Mouse (Mus musculus): ENCODE data around the gene Tmem119. TPM values are rescaled to one million over a fixed set of nuclear protein-coding genes. Genes with fewer than 3 reads are reported as not detected.

Gene Tmem119
- 7.9 and 10.4 TPM in 2 replicates for polyA plus RNA-seq (2015; fragmentation: Nextera tagmentation; extraction: Ambion mirVana)

- H3K27me3 ChIP-seq (replicated peaks; ENCODE audit: control insufficient read depth, insufficient read depth, low read length), result peaks cover 3% of the 10 kb centered on the region; the same call in 1 of the 2 replicates
- ATAC-seq, result peak; percentile 52; the same call in 1 of the 2 replicates
- no peaks in the 10 kb centered on the region for H3K9me3 ChIP-seq (ENCODE audit: control insufficient read depth, low read length)
- peak within 1 kb of the TSS; percentile 12; the same call in 1 of the 2 replicates for H3K4me2 ChIP-seq (ENCODE audit: low read length)
- H3K4me1 ChIP-seq (ENCODE audit: control insufficient read depth, insufficient read depth, low read depth, low read length), result no peaks in the 10 kb centered on the region
- H3K4me3 ChIP-seq (ENCODE audit: low read length), result no peak within 1 kb of the TSS; the same call in 1 of the 2 replicates
- WGBS, result under 1% methylated on average over 11 of the region's 11 CpGs
- H3K27ac ChIP-seq (ENCODE audit: low read depth, low read length), result no peak within 1 kb of the TSS
- H3K9ac ChIP-seq (ENCODE audit: low read depth, low read length), result no peak within 1 kb of the TSS
- H3K36me3 ChIP-seq (ENCODE audit: control insufficient read depth, insufficient read depth, low read length), result no peaks in the 10 kb centered on the region
Measured at GRCm38 (mm10) chr5:113800280-113800679, at the start of gene Tmem119. Gene Tmem119 (minus strand): TSS chr5:113800516.

- H3K4me2 ChIP-seq (ENCODE audit: low read length), result no peak overlapping the region
- H3K9ac ChIP-seq (ENCODE audit: low read depth, low read length), result no peak overlapping the region
- H3K27ac ChIP-seq (ENCODE audit: low read depth, low read length), result no peak overlapping the region
- H3K4me3 ChIP-seq (ENCODE audit: low read length), result no peak overlapping the region
- no peaks in the 10 kb centered on the region for H3K9me3 ChIP-seq (ENCODE audit: control insufficient read depth, low read length)
- no peaks in the 10 kb centered on the region for H3K4me1 ChIP-seq (ENCODE audit: control insufficient read depth, insufficient read depth, low read depth, low read length)
- peaks cover 59% of the 10 kb centered on the region for H3K36me3 ChIP-seq (ENCODE audit: control insufficient read depth, insufficient read depth, low read length)
- no peaks in the 10 kb centered on the region for H3K27me3 ChIP-seq (replicated peaks; ENCODE audit: control insufficient read depth, insufficient read depth, low read length)
- ATAC-seq, result no peak
- 92% methylated on average over 9 of the region's 9 CpGs for WGBS
Measured at GRCm38 (mm10) chr5:113847636-113848035, 47.3 kb upstream of the Tmem119 start.

GRCm38 (mm10) chr5:113846656-113847055 lies 46.3 kb upstream of the Tmem119 start:
- WGBS, result 97% methylated on average over 8 of the region's 8 CpGs
- ATAC-seq, result no peak
- Histone ChIP-seq H3K9ac (ENCODE audit: low read depth, low read length) (no peak overlapping the region), H3K27ac (ENCODE audit: low read depth, low read length) (no peak overlapping the region), H3K36me3 (ENCODE audit: control insufficient read depth, insufficient read depth, low read length) (peaks cover 60% of the 10 kb centered on the region), H3K4me2 (ENCODE audit: low read length) (no peak overlapping the region), H3K4me1 (ENCODE audit: control insufficient read depth, insufficient read depth, low read depth, low read length) (no peaks in the 10 kb centered on the region), H3K4me3 (ENCODE audit: low read length) (no peak overlapping the region), H3K27me3 (replicated peaks; ENCODE audit: control insufficient read depth, insufficient read depth, low read length) (no peaks in the 10 kb centered on the region), H3K9me3 (ENCODE audit: control insufficient read depth, low read length) (no peaks in the 10 kb centered on the region)

DNA sequence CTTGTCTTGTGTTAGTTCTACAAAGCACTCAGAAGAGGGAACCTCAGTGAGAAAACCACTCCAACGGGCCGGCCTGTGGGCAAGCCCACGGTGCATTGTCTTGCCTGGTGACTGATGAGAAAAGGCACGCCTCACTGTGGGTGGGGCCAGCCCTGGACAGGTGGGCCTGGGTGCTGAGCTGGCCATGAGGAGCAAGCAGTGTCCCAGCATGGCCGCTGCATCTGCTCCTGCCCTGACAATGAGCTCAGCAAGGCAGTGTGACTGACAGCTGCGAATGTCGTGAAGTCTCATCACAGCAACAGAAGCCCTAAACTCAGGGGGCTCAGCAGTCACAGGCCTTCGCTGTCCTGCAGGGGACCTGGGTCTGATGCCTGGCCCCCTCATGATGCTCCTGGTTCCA lies 45.3 kb upstream of the Tmem119 start:
- 88% methylated on average over 8 of the region's 8 CpGs for WGBS
- Histone ChIP-seq H3K27me3 (replicated peaks; ENCODE audit: control insufficient read depth, insufficient read depth, low read length) (no peaks in the 10 kb centered on the region), H3K36me3 (ENCODE audit: control insufficient read depth, insufficient read depth, low read length) (peaks cover 54% of the 10 kb centered on the region)

GRCm38 (mm10) chr5:113844721-113845120 lies 44.4 kb upstream of the Tmem119 start:
- H3K9me3 ChIP-seq (ENCODE audit: control insufficient read depth, low read length), result no peaks in the 10 kb centered on the region
- H3K4me1 ChIP-seq (ENCODE audit: control insufficient read depth, insufficient read depth, low read depth, low read length), result no peaks in the 10 kb centered on the region
- no peak overlapping the region for H3K4me3 ChIP-seq (ENCODE audit: low read length)
- H3K4me2 ChIP-seq (ENCODE audit: low read length), result no peak overlapping the region
- H3K27me3 ChIP-seq (replicated peaks; ENCODE audit: control insufficient read depth, insufficient read depth, low read length), result no peaks in the 10 kb centered on the region
- peaks cover 46% of the 10 kb centered on the region for H3K36me3 ChIP-seq (ENCODE audit: control insufficient read depth, insufficient read depth, low read length)
- ATAC-seq, result no peak
- 68% methylated on average over 7 of the region's 7 CpGs for WGBS
- H3K9ac ChIP-seq (ENCODE audit: low read depth, low read length), result no peak overlapping the region
- no peak overlapping the region for H3K27ac ChIP-seq (ENCODE audit: low read depth, low read length)

More for the DNA sequence above, 45.3 kb upstream of the Tmem119 start:
- no peak overlapping the region for H3K4me3 ChIP-seq (ENCODE audit: low read length)
- H3K4me2 ChIP-seq (ENCODE audit: low read length), result no peak overlapping the region
- H3K9ac ChIP-seq (ENCODE audit: low read depth, low read length), result no peak overlapping the region
- no peaks in the 10 kb centered on the region for H3K4me1 ChIP-seq (ENCODE audit: control insufficient read depth, insufficient read depth, low read depth, low read length)
- no peak for ATAC-seq
- no peaks in the 10 kb centered on the region for H3K9me3 ChIP-seq (ENCODE audit: control insufficient read depth, low read length)
- H3K27ac ChIP-seq (ENCODE audit: low read depth, low read length), result no peak overlapping the region

DNA sequence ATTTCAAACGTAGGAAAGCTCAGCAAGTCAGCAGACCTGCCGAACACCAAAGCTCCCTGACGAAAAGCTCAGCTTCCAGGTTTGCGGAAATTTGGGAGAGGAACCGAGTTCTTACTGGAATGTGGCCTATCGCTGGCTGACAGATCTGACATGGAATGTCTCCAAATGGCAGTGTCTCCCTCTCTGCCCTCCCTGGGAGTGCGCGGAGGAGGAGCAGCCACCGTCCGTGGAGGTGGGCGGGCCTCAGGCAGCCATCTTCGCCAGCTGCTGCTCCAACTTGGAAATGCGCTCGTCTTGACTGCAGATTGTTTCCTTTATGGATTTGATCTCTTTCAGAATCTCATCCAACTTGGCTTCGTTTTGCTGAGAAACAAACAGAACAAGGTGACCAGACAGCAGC lies 43.8 kb upstream of the Tmem119 start:
- ATAC-seq, result no peak
- Histone ChIP-seq H3K36me3 (ENCODE audit: control insufficient read depth, insufficient read depth, low read length) (peaks cover 44% of the 10 kb centered on the region), H3K27me3 (replicated peaks; ENCODE audit: control insufficient read depth, insufficient read depth, low read length) (no peaks in the 10 kb centered on the region), H3K4me2 (ENCODE audit: low read length) (no peak overlapping the region), H3K4me3 (ENCODE audit: low read length) (no peak overlapping the region), H3K4me1 (ENCODE audit: control insufficient read depth, insufficient read depth, low read depth, low read length) (no peaks in the 10 kb centered on the region), H3K9ac (ENCODE audit: low read depth, low read length) (no peak overlapping the region), H3K9me3 (ENCODE audit: control insufficient read depth, low read length) (no peaks in the 10 kb centered on the region), H3K27ac (ENCODE audit: low read depth, low read length) (no peak overlapping the region)
- 80% methylated on average over 15 of the region's 15 CpGs for WGBS

DNA sequence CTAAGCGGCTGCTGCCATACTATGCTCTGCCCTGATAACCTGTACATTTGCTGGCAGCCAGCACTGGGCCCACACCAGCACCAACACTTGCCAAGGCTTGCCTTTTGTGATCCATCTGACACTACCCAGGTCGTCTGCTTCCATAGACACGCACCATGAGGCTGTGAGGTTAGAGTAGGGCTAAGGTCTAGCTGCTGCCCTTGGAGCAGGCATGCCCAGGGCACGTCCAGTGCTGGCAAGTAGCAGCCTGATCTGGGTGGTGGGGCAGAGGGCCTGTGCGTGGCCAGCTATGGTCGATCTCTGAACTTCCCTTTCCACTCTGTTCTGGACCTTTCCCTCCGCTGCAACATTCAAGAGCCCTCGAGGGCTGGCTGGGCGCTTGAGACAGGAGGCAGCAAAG lies 42.6 kb upstream of the Tmem119 start:
- WGBS, result 94% methylated on average over 9 of the region's 9 CpGs
- H3K4me3 ChIP-seq (ENCODE audit: low read length), result no peak overlapping the region
- no peak overlapping the region for H3K9ac ChIP-seq (ENCODE audit: low read depth, low read length)
- H3K4me1 ChIP-seq (ENCODE audit: control insufficient read depth, insufficient read depth, low read depth, low read length), result no peaks in the 10 kb centered on the region
- H3K27me3 ChIP-seq (replicated peaks; ENCODE audit: control insufficient read depth, insufficient read depth, low read length), result no peaks in the 10 kb centered on the region
- no peak overlapping the region for H3K4me2 ChIP-seq (ENCODE audit: low read length)
- H3K9me3 ChIP-seq (ENCODE audit: control insufficient read depth, low read length), result no peaks in the 10 kb centered on the region
- H3K27ac ChIP-seq (ENCODE audit: low read depth, low read length), result no peak overlapping the region
- ATAC-seq, result no peak
- H3K36me3 ChIP-seq (ENCODE audit: control insufficient read depth, insufficient read depth, low read length), result peaks cover 39% of the 10 kb centered on the region

- H3K4me2 ChIP-seq (ENCODE audit: low read length), result no peak overlapping the region
- no peaks in the 10 kb centered on the region for H3K4me1 ChIP-seq (ENCODE audit: control insufficient read depth, insufficient read depth, low read depth, low read length)
- no peak overlapping the region for H3K9ac ChIP-seq (ENCODE audit: low read depth, low read length)
- no peak for ATAC-seq
- H3K4me3 ChIP-seq (ENCODE audit: low read length), result no peak overlapping the region
- H3K27ac ChIP-seq (ENCODE audit: low read depth, low read length), result no peak overlapping the region
- peaks cover 35% of the 10 kb centered on the region for H3K36me3 ChIP-seq (ENCODE audit: control insufficient read depth, insufficient read depth, low read length)
- no peaks in the 10 kb centered on the region for H3K27me3 ChIP-seq (replicated peaks; ENCODE audit: control insufficient read depth, insufficient read depth, low read length)
- no peaks in the 10 kb centered on the region for H3K9me3 ChIP-seq (ENCODE audit: control insufficient read depth, low read length)
- WGBS, result 91% methylated on average over 9 of the region's 9 CpGs
Measured at GRCm38 (mm10) chr5:113842244-113842643, 41.9 kb upstream of the Tmem119 start.

GRCm38 (mm10) chr5:113841243-113842225 lies 41.2 kb upstream of the Tmem119 start:
- H3K4me3 ChIP-seq (ENCODE audit: low read length), result no peak overlapping the region
- WGBS, result 85% methylated on average over 23 of the region's 23 CpGs
- peaks cover 32% of the 10 kb centered on the region for H3K36me3 ChIP-seq (ENCODE audit: control insufficient read depth, insufficient read depth, low read length)
- no peak overlapping the region for H3K4me2 ChIP-seq (ENCODE audit: low read length)
- H3K27ac ChIP-seq (ENCODE audit: low read depth, low read length), result no peak overlapping the region
- ATAC-seq, result no peak
- no peaks in the 10 kb centered on the region for H3K27me3 ChIP-seq (replicated peaks; ENCODE audit: control insufficient read depth, insufficient read depth, low read length)
- H3K9ac ChIP-seq (ENCODE audit: low read depth, low read length), result no peak overlapping the region
- no peaks in the 10 kb centered on the region for H3K9me3 ChIP-seq (ENCODE audit: control insufficient read depth, low read length)
- no peaks in the 10 kb centered on the region for H3K4me1 ChIP-seq (ENCODE audit: control insufficient read depth, insufficient read depth, low read depth, low read length)

All from hindbrain, embryonic 16.5 days (tissue).